Mouse (Mus musculus) spleen, adult 2 months (tissue): ENCODE results near the gene Cox17.

Experiments
- CTCF ChIP-seq: fragments of 200-500 bp; IDR thresholded peaks from 2 replicates; pipeline ENCODE4 v1.5.1; 2011; ENCODE audit warnings: mild to moderate bottlenecking, inconsistent platforms; ENCODE audit not compliant: insufficient read depth, insufficient read length, insufficient replicate concordance; ENCODE audit errors: extremely low read depth
- POLR2A ChIP-seq: fragments of 200-500 bp; IDR thresholded peaks from 2 replicates; pipeline ENCODE4 v1.6.1; 2011; ENCODE audit warnings: low read depth, low read length, inconsistent platforms

DNA sequence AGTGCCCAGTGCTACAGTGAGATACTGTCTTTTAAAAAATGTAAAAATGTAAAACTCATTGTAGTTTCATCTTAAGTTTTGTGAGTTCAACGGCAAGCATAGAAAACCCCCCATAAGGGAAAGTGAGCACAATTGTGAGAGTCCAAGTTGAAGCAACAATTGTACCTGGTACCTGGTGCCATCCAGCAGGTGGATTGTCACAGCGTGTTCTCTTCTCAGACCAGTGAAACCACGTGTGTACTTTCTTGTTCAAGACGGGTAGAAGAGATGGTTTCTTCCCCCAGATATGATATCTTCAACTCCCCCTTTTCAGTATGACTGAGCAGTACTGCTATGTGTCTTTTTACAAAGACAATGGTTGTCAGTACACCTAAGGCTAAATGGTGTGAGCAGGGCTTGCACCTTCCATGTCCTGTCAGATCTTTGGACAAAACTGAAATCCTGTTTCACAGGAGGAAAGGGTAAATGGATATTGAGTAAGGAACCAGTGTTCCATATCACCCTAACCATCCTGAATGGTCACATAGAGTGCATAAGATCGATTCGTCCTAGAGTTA is 11.5 kb downstream of the Cox17 start:
- TF ChIP-seq POLR2A (no peak), CTCF (no peak)
